Mouse (Mus musculus) embryonic facial prominence, embryonic 11.5 days (tissue): ENCODE results near the gene Pdzrn3. TPM values are rescaled to one million over a fixed set of nuclear protein-coding genes. Genes with fewer than 3 reads are reported as not detected.

ENCODE experiments used
- ATAC-seq: fragments of 200-750 bp; cut with Nextera tagmentation; replicated peaks from 2 replicates; pipeline ENCODE4 v1.8.0; 2017; ENCODE audit warnings: low read depth; ENCODE audit not compliant: insufficient number of reproducible peaks, low FRiP score, low TSS enrichment
- DNase-seq: peaks from one replicate; pipeline ENCODE4 v3.0.0-alpha.2; 2015; ENCODE audit warnings: low spot score
- H3K27ac ChIP-seq: fragments of 300-500 bp; sonication (generic); replicated peaks from 2 replicates; pipeline ENCODE4 v1.5.1; 2014; ENCODE audit warnings: mild to moderate bottlenecking, low read depth, low read length, control low read depth
- H3K27me3 ChIP-seq: fragments of 300-500 bp; sonication (generic); 2 replicates; pipeline ENCODE4 v1.6.1; 2014; ENCODE audit warnings: mild to moderate bottlenecking, low read length, moderate library complexity, mixed read lengths; ENCODE audit not compliant: control insufficient read depth, insufficient read depth
- H3K36me3 ChIP-seq: fragments of 300-500 bp; sonication (generic); replicated peaks from 2 replicates; pipeline ENCODE4 v1.6.1; 2014; ENCODE audit warnings: low read depth, mild to moderate bottlenecking, low read length, moderate library complexity, mixed read lengths; ENCODE audit not compliant: control insufficient read depth, insufficient read depth
- H3K4me1 ChIP-seq: fragments of 300-500 bp; sonication (generic); 2 replicates; pipeline ENCODE4 v1.6.1; 2014; ENCODE audit warnings: low read length, mixed read lengths; ENCODE audit not compliant: control insufficient read depth, insufficient read depth
- H3K4me2 ChIP-seq: fragments of 300-500 bp; sonication (generic); 2 replicates; pipeline ENCODE4 v1.6.1; 2014; ENCODE audit warnings: low read depth, mild to moderate bottlenecking, control low read depth, low read length, moderate library complexity
- H3K4me3 ChIP-seq: fragments of 300-500 bp; sonication (generic); 2 replicates; pipeline ENCODE4 v1.5.1; 2014; ENCODE audit warnings: low read depth, low read length, control low read depth
- H3K9ac ChIP-seq: fragments of 300-500 bp; sonication (generic); replicated peaks from 2 replicates; pipeline ENCODE4 v1.6.1; 2014; ENCODE audit warnings: mild to moderate bottlenecking, control low read depth, low read length
- H3K9me3 ChIP-seq: fragments of 300-500 bp; sonication (generic); replicated peaks from 2 replicates; pipeline ENCODE4 v1.6.1; 2016; ENCODE audit warnings: mild to moderate bottlenecking, low read length, inconsistent platforms, mixed read lengths; ENCODE audit not compliant: control insufficient read depth
- WGBS: fragments of 180-500 bp; shearing (Covaris S2); extraction: QIAGEN DNeasy Blood & Tissue Kit; methylation state at CpG from one replicate; pipeline ENCODE4 v1.1.7; 2014; 5-methylcytosine and 5-hydroxymethylcytosine counted together
- polyA plus RNA-seq: library from polyadenylated mRNA; unstranded; fragments of >200 nt; fragmentation: Nextera tagmentation; extraction: Ambion mirVana; gene quantifications from 2 replicates; pipeline ENCODE4 v1.2.1, GENCODE M21; 2014

Pdzrn3 gene
- polyA plus RNA-seq, 1 experiment from 2014 or later = 11.9 TPM

GRCm38 (mm10) chr6:101259411-101259810, 118.3 kb downstream of the Pdzrn3 start:
- Histone ChIP-seq H3K27ac (no peak overlapping the region), H3K9me3 (no peaks in the 10 kb centered on the region), H3K4me1 (no peaks in the 10 kb centered on the region), H3K36me3 (no peaks in the 10 kb centered on the region), H3K4me3 (no peak overlapping the region), H3K27me3 (no peaks in the 10 kb centered on the region), H3K4me2 (no peak overlapping the region), H3K9ac (no peak overlapping the region)
- no peak for ATAC-seq
- DNase-seq = no peak
- WGBS = 94% methylated on average over 5 of the region's 5 CpGs

DNA sequence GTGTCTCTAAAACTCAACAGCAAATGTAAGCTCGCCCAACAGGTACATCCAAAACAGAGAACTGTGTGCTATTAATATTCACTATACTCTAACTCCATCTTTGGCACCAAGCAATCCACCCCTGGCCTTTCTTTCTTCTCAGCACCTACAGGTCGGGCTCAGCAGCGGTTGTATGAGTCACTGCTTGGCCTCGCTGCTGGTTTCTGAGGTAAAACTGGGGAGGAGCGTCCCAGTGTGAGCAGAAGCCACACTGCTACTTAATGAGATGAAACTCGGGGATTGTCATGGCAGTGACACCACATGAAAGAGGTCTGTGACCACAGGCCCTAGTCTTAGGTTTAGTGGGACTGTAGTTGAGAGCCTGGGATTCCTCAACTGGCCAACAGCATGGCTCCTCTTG, 120.3 kb downstream of the Pdzrn3 start:
- no peak overlapping the region for H3K9ac ChIP-seq
- no peaks in the 10 kb centered on the region for H3K9me3 ChIP-seq
- ATAC-seq = no peak
- no peaks in the 10 kb centered on the region for H3K27me3 ChIP-seq
- no peak overlapping the region for H3K4me2 ChIP-seq
- H3K4me3 ChIP-seq = no peak overlapping the region
- H3K4me1 ChIP-seq = 0 out of 2 replicates have a peak, but pooled peaks cover 2% of the 10 kb centered on the region
- no peak for DNase-seq
- WGBS = 95% methylated on average over 6 of the region's 6 CpGs
- no peaks in the 10 kb centered on the region for H3K36me3 ChIP-seq
- H3K27ac ChIP-seq = no peak overlapping the region

GRCm38 (mm10) chr6:101254652-101255051, 123.0 kb downstream of the Pdzrn3 start:
- WGBS = 36% methylated on average over 4 of the region's 4 CpGs

DNA sequence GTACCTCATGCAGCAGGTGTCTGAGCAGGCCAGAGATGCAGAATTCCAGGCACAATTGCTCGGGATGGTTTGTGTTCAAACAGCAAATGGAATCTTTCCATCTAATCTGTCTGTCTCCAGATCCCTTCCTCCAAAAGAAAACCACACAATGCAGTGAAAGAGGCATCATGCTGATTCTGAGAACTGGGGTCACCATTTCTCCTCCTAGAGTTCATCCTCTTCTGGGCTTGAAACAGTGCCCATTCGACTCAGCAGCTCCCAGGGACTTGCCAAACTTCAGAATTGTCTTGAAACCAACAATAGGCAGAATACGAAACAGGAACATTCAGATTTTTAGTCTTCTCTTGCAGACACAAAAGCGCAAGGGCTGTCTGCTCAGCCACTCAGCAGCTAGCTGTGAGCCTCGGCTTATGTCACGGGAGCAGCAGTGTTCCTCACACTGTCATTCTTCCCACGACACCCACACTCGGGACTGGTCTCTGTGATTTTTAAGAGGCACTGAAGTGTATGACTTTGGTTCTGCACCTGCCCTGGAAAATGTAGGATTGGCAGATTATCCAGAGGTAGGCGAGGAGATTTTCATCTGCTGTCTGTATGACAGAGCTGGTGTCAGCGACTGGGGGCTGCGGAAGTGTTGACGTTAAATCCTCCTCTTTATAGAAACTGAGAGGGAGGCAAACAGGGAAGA, 125.6 kb downstream of the Pdzrn3 start:
- WGBS = 67% methylated on average over 12 of the region's 12 CpGs
- ATAC-seq (no peak), DNase-seq (no peak)
- Histone ChIP-seq H3K4me3 (no peak overlapping the region), H3K36me3 (no peaks in the 10 kb centered on the region), H3K27me3 (no peaks in the 10 kb centered on the region), H3K4me1 (peaks cover 5% of the 10 kb centered on the region), H3K9me3 (no peaks in the 10 kb centered on the region), H3K27ac (no peak overlapping the region), H3K9ac (no peak overlapping the region), H3K4me2 (no peak overlapping the region)

More at GRCm38 (mm10) chr6:101254652-101255051, 123.0 kb downstream of the Pdzrn3 start:
- ATAC-seq (no peak), DNase-seq (no peak)
- H3K36me3 ChIP-seq = no peaks in the 10 kb centered on the region
- H3K27ac ChIP-seq = no peak overlapping the region
- H3K4me2 ChIP-seq = no peak overlapping the region
- H3K9me3 ChIP-seq = no peaks in the 10 kb centered on the region
- H3K9ac ChIP-seq = no peak overlapping the region
- no peaks in the 10 kb centered on the region for H3K27me3 ChIP-seq
- H3K4me3 ChIP-seq = no peak overlapping the region
- H3K4me1 ChIP-seq = peaks cover 5% of the 10 kb centered on the region

GRCm38 (mm10) chr6:101251160-101251559, 126.5 kb downstream of the Pdzrn3 start:
- DNase-seq (peak; percentile 33), ATAC-seq (no peak)
- Histone ChIP-seq H3K9ac (no peak overlapping the region), H3K27me3 (no peaks in the 10 kb centered on the region), H3K4me1 (peaks cover 5% of the 10 kb centered on the region), H3K4me3 (no peak overlapping the region), H3K4me2 (no peak overlapping the region), H3K27ac (no peak overlapping the region; the same call in 1 of the 2 replicates), H3K9me3 (no peaks in the 10 kb centered on the region), H3K36me3 (no peaks in the 10 kb centered on the region)
- 23% methylated on average over 5 of the region's 5 CpGs for WGBS

- ATAC-seq = no peak
- WGBS = 80% methylated on average over 4 of the region's 4 CpGs
- Histone ChIP-seq H3K4me3 (no peak overlapping the region), H3K4me1 (peaks cover 3% of the 10 kb centered on the region; the same call in 1 of the 2 replicates), H3K9ac (no peak overlapping the region), H3K4me2 (no peak overlapping the region), H3K27ac (no peak overlapping the region), H3K9me3 (no peaks in the 10 kb centered on the region), H3K27me3 (no peaks in the 10 kb centered on the region), H3K36me3 (no peaks in the 10 kb centered on the region)
- no peak for DNase-seq
These were observed 131.6 kb downstream of the Pdzrn3 start for GRCm38 (mm10) chr6:101246137-101246536.

GRCm38 (mm10) chr6:101244355-101244754, 133.3 kb downstream of the Pdzrn3 start:
- Histone ChIP-seq H3K27me3 (no peaks in the 10 kb centered on the region), H3K4me3 (no peak overlapping the region), H3K9ac (no peak overlapping the region), H3K4me1 (no peaks in the 10 kb centered on the region), H3K9me3 (no peaks in the 10 kb centered on the region), H3K4me2 (no peak overlapping the region), H3K27ac (no peak overlapping the region), H3K36me3 (no peaks in the 10 kb centered on the region)
- DNase-seq (no peak), ATAC-seq (no peak)
- WGBS = 90% methylated on average over 3 of the region's 3 CpGs

DNA sequence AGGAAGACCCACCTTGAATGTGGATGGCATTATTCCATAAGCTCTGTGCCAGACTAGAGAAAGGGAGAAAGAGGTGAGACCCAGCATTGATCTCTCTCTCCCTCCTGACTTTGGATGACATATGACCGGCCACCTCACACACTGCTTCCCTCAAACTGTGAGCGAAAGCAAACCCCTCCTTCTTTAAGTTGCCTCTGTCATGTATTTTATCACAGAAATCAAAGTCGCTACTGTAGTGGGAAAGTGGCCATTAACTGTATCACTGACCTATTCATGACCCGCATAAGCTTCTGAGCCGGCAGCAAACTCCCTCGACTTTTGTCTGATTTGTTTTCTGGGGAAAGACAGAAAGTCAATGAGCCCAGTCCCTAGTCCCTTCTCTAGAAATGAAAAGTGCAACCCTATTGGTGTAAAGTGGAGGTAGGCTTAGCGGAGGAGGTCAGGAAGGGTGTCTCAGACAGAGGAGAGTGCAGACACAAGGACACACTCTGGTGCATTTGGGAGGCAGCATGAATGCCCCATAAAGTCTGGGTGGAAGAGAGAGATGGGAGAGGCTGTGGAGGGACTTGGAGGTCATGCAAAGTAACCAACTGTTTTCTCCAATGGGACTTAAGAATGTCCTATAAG, 134.4 kb downstream of the Pdzrn3 start:
- H3K27me3 ChIP-seq = no peaks in the 10 kb centered on the region

More for the DNA sequence above, 134.4 kb downstream of the Pdzrn3 start:
- Histone ChIP-seq H3K4me1 (no peaks in the 10 kb centered on the region), H3K4me2 (no peak overlapping the region), H3K9ac (no peak overlapping the region), H3K27ac (no peak overlapping the region), H3K36me3 (no peaks in the 10 kb centered on the region), H3K4me3 (no peak overlapping the region), H3K9me3 (no peaks in the 10 kb centered on the region)
- DNase-seq (no peak), ATAC-seq (no peak)
- WGBS = 87% methylated on average over 7 of the region's 7 CpGs
